Mouse (Mus musculus): ENCODE measurements around the gene Pfkfb3. TPM values are rescaled to one million over a fixed set of nuclear protein-coding genes. Genes with fewer than 3 reads are reported as not detected.

Pfkfb3 gene
- polyA plus RNA-seq, 1 experiment from 2014 or later = 3.3 TPM

GRCm38 (mm10) chr2:11567781-11568362 lies 14.0 kb upstream of the Pfkfb3 start:
- H3K4me1 ChIP-seq (ENCODE audit: insufficient read depth) = no peaks in the 10 kb centered on the region; the same call in 1 of the 2 replicates
- H3K4me2 ChIP-seq (ENCODE audit: low read depth, low read length) = no peak overlapping the region
- no peaks in the 10 kb centered on the region for H3K36me3 ChIP-seq (replicated peaks; ENCODE audit: insufficient read depth, low read length)
- whole genome bisulfite sequencing (ENCODE audit: insufficient replicate concordance) = 45% methylated on average over 4 of the region's 4 CpGs
- ATAC-seq (no peak), DNase-seq (peak; percentile 69)
- no peak overlapping the region for H3K27ac ChIP-seq (ENCODE audit: low read depth)
- H3K9ac ChIP-seq (replicated peaks) = no peak overlapping the region
- no peaks in the 10 kb centered on the region for H3K9me3 ChIP-seq (ENCODE audit: low read length)
- TF ChIP-seq EP300 (IDR thresholded peaks at IDR 0.05; ENCODE audit: low read depth) (no peak), CTCF (IDR thresholded peaks at IDR 0.05; ENCODE audit: low read depth) (peak; percentile 77)
- no peaks in the 10 kb centered on the region for H3K27me3 ChIP-seq (ENCODE audit: insufficient read depth, low read length)
- no peak overlapping the region for H3K4me3 ChIP-seq (ENCODE audit: low read depth, low read length)

- Histone ChIP-seq H3K27me3 (ENCODE audit: insufficient read depth, low read length) (no peaks in the 10 kb centered on the region), H3K4me2 (ENCODE audit: low read depth, low read length) (no peak overlapping the region), H3K36me3 (replicated peaks; ENCODE audit: insufficient read depth, low read length) (no peaks in the 10 kb centered on the region), H3K4me3 (ENCODE audit: low read depth, low read length) (no peak overlapping the region), H3K9me3 (ENCODE audit: low read length) (no peaks in the 10 kb centered on the region), H3K27ac (ENCODE audit: low read depth) (no peak overlapping the region), H3K4me1 (ENCODE audit: insufficient read depth) (no peaks in the 10 kb centered on the region; the same call in 1 of the 2 replicates), H3K9ac (replicated peaks) (no peak overlapping the region)
- TF ChIP-seq CTCF (IDR thresholded peaks at IDR 0.05; ENCODE audit: low read depth) = no peak
- TF ChIP-seq EP300 (IDR thresholded peaks at IDR 0.05; ENCODE audit: low read depth) = no peak
- no peak for DNase-seq
- 72% methylated on average over 3 of the region's 3 CpGs for WGBS (ENCODE audit: insufficient replicate concordance)
- no peak for ATAC-seq
Observed at GRCm38 (mm10) chr2:11566898-11567297, 13.0 kb upstream of the Pfkfb3 start.

GRCm38 (mm10) chr2:11566241-11566640 lies 12.4 kb upstream of the Pfkfb3 start:
- H3K36me3 ChIP-seq (replicated peaks; ENCODE audit: insufficient read depth, low read length) = no peaks in the 10 kb centered on the region
- TF ChIP-seq EP300 (IDR thresholded peaks at IDR 0.05; ENCODE audit: low read depth) (no peak), CTCF (IDR thresholded peaks at IDR 0.05; ENCODE audit: low read depth) (no peak)
- no peaks in the 10 kb centered on the region; the same call in 1 of the 2 replicates for H3K4me1 ChIP-seq (ENCODE audit: insufficient read depth)
- ATAC-seq (no peak), DNase-seq (no peak)
- H3K9ac ChIP-seq (replicated peaks) = no peak overlapping the region
- H3K27me3 ChIP-seq (ENCODE audit: insufficient read depth, low read length) = no peaks in the 10 kb centered on the region
- H3K9me3 ChIP-seq (ENCODE audit: low read length) = no peaks in the 10 kb centered on the region
- 35% methylated on average over 7 of the region's 7 CpGs for WGBS (ENCODE audit: insufficient replicate concordance)
- no peak overlapping the region for H3K4me3 ChIP-seq (ENCODE audit: low read depth, low read length)
- no peak overlapping the region for H3K4me2 ChIP-seq (ENCODE audit: low read depth, low read length)
- no peak overlapping the region for H3K27ac ChIP-seq (ENCODE audit: low read depth)

- DNase-seq (no peak), ATAC-seq (no peak)
- Histone ChIP-seq H3K4me2 (ENCODE audit: low read depth, low read length) (no peak overlapping the region), H3K27ac (ENCODE audit: low read depth) (no peak overlapping the region), H3K9ac (replicated peaks) (no peak overlapping the region), H3K27me3 (ENCODE audit: insufficient read depth, low read length) (no peaks in the 10 kb centered on the region), H3K4me3 (ENCODE audit: low read depth, low read length) (no peak overlapping the region), H3K36me3 (replicated peaks; ENCODE audit: insufficient read depth, low read length) (no peaks in the 10 kb centered on the region), H3K4me1 (ENCODE audit: insufficient read depth) (no peaks in the 10 kb centered on the region; the same call in 1 of the 2 replicates), H3K9me3 (ENCODE audit: low read length) (no peaks in the 10 kb centered on the region)
- TF ChIP-seq EP300 (IDR thresholded peaks at IDR 0.05; ENCODE audit: low read depth) (no peak), CTCF (IDR thresholded peaks at IDR 0.05; ENCODE audit: low read depth) (no peak)
- WGBS (ENCODE audit: insufficient replicate concordance) = 68% methylated on average over 6 of the region's 6 CpGs
Observed at GRCm38 (mm10) chr2:11564768-11565167, 10.9 kb upstream of the Pfkfb3 start.

GRCm38 (mm10) chr2:11563256-11563655 lies 9.4 kb upstream of the Pfkfb3 start:
- Histone ChIP-seq H3K4me1 (ENCODE audit: insufficient read depth) (no peaks in the 10 kb centered on the region; the same call in 1 of the 2 replicates), H3K9ac (replicated peaks) (no peak overlapping the region), H3K36me3 (replicated peaks; ENCODE audit: insufficient read depth, low read length) (no peaks in the 10 kb centered on the region), H3K4me3 (ENCODE audit: low read depth, low read length) (no peak overlapping the region), H3K27me3 (ENCODE audit: insufficient read depth, low read length) (no peaks in the 10 kb centered on the region), H3K9me3 (ENCODE audit: low read length) (no peaks in the 10 kb centered on the region), H3K4me2 (ENCODE audit: low read depth, low read length) (no peak overlapping the region), H3K27ac (ENCODE audit: low read depth) (no peak overlapping the region)
- TF ChIP-seq CTCF (IDR thresholded peaks at IDR 0.05; ENCODE audit: low read depth) (no peak), EP300 (IDR thresholded peaks at IDR 0.05; ENCODE audit: low read depth) (no peak)
- no peak for DNase-seq
- WGBS (ENCODE audit: insufficient replicate concordance) = 91% methylated on average over 17 of the region's 17 CpGs
- ATAC-seq = no peak

GRCm38 (mm10) chr2:11558654-11559053 lies 4.8 kb upstream of the Pfkfb3 start:
- TF ChIP-seq CTCF (IDR thresholded peaks at IDR 0.05; ENCODE audit: low read depth) = no peak
- TF ChIP-seq EP300 (IDR thresholded peaks at IDR 0.05; ENCODE audit: low read depth) = no peak
- ATAC-seq (no peak), DNase-seq (no peak)
- Histone ChIP-seq H3K4me2 (ENCODE audit: low read depth, low read length) (no peak overlapping the region), H3K9ac (replicated peaks) (no peak overlapping the region), H3K36me3 (replicated peaks; ENCODE audit: insufficient read depth, low read length) (no peaks in the 10 kb centered on the region), H3K27ac (ENCODE audit: low read depth) (no peak overlapping the region), H3K4me3 (ENCODE audit: low read depth, low read length) (no peak overlapping the region), H3K4me1 (ENCODE audit: insufficient read depth) (0 out of 2 replicates have a peak, but pooled peaks cover 5% of the 10 kb centered on the region), H3K9me3 (ENCODE audit: low read length) (no peaks in the 10 kb centered on the region), H3K27me3 (ENCODE audit: insufficient read depth, low read length) (0 out of 2 replicates have a peak, but pooled peaks cover 8% of the 10 kb centered on the region)
- 75% methylated on average over 7 of the region's 7 CpGs for WGBS (ENCODE audit: insufficient replicate concordance)
